Mouse (Mus musculus) testis, postnatal 10 days (tissue): ENCODE data around the gene Sdhaf3.

Source experiments
- DNase-seq: peaks from one replicate; pipeline ENCODE4 v3.0.0; 2021; ENCODE audit warnings: low spot score

Sdhaf3 gene

DNA sequence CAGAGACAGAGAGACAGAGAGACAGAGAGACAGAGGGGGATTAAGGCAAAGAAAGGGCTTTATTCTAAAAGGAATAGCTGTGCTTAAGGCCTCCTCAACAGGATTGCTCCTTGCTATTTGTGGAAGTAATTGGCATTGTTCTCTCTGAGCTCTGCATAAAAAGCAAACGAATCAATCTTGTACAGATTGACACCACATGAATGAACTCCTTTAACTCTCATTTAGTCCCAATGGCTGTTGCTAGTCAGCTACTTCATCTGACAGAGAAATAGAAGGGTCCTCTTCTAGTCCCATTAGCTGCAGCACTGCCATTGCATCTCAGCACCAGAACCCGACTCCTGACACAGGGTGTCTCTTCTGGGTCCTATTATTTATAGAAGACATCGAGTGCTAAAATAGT lies 113.0 kb downstream of the Sdhaf3 start:
- DNase-seq: no peak

GRCm38 (mm10) chr6:7069463-7069862 lies 113.7 kb downstream of the Sdhaf3 start:
- DNase-seq: no peak

DNA sequence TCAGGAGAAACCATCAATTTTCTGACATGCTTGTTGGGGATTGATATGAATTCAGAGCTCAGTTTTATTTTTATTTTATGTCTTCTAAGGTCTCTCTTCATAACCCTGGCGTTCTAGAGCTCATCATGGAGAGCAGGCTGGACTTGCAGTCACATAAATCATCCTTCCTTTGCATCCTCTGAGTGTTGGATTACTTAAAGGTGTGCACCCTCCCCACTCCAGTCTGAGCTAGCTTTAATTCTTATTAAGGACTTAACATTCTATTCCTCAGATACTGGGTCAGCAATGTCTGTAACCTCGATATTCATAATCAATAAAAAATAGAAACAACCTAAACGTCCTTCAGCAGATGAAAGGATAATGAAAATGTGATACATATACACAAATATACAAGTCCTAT lies 126.2 kb downstream of the Sdhaf3 start:
- no peak for DNase-seq

DNA sequence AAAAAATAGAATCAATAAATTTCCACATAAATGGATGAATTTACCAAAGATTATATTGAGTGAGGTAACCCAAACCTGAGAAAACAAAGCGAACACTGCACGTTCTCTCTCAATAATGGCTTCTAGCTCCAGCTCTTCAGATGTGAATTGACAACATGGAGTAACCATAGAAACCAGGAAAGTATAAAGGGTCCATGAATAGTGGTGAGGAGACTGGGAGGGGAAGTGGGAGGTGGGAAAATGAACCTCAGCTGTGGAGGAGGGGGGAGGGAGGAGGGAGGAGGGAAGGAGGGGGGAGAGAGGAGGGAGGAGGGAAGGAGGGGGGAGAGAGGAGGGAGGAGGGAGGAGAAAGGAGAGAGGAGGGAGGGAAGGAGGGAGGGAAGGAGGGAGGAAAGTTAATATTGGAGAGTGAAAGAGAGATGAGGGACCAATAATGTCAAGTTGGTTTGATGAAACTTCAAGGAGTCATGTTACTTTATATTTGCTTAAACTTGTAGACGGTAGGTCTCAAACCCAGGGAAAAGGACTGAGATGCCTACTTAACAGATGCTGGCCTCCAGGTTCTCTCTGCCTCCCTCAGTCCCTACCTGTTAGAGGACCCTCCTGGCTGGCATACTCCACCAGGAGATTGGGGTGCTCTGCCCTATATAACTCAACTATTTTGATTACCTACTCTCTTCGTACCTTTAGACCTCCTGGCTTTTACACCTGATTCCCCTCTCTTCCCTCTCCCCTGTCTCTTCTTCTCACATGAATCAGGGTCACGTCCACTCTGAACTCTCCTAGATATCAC lies 126.9 kb downstream of the Sdhaf3 start:
- DNase-seq: no peak

GRCm38 (mm10) chr6:7083661-7084060 lies 127.9 kb downstream of the Sdhaf3 start:
- DNase-seq: no peak

- DNase-seq: no peak
Observed at GRCm38 (mm10) chr6:7084370-7084769, 128.6 kb downstream of the Sdhaf3 start.

- DNase-seq: no peak
Observed at GRCm38 (mm10) chr6:7085506-7085905, 129.7 kb downstream of the Sdhaf3 start.

GRCm38 (mm10) chr6:7092094-7092493 lies 136.3 kb downstream of the Sdhaf3 start:
- no peak for DNase-seq
